Mouse (Mus musculus): ENCODE results near the gene Hspb1. TPM values are rescaled to one million over a fixed set of nuclear protein-coding genes. Genes with fewer than 3 reads are reported as not detected.

The Hspb1 gene
- polyA plus RNA-seq, 1 experiment from 2014 or later, result 23.9 TPM

DNA sequence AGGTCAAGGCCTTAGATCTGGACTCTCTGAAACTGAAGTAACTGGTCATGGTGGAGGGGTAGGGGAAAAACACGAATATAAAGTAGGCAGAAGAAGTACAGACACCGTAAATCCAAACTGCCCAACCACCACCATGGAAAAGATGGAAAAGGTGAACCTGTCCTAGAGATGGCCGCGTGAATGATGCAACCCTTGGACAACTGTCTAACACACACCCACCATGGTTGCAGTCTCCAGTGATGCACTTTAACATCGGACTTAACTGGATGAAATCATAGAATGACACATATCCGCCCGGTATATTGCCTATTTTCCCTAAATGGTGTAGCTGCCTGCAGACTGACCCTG lies 47.4 kb downstream of the Hspb1 start:
- Histone ChIP-seq H3K9ac (peak overlapping the region; percentile 33; the same call in 1 of the 2 replicates), H3K4me1 (peaks cover 32% of the 10 kb centered on the region), H3K27ac (peak overlapping the region; percentile 96), H3K27me3 (no peaks in the 10 kb centered on the region), H3K36me3 (peaks cover 19% of the 10 kb centered on the region), H3K4me3 (peak overlapping the region; percentile 88), H3K9me3 (replicated peaks) (no peaks in the 10 kb centered on the region), H3K4me2 (replicated peaks) (peak overlapping the region; percentile 63)
- WGBS, result 54% methylated on average over 7 of the region's 7 CpGs
- ATAC-seq (ENCODE audit: low FRiP score), result peak; percentile 29

DNA sequence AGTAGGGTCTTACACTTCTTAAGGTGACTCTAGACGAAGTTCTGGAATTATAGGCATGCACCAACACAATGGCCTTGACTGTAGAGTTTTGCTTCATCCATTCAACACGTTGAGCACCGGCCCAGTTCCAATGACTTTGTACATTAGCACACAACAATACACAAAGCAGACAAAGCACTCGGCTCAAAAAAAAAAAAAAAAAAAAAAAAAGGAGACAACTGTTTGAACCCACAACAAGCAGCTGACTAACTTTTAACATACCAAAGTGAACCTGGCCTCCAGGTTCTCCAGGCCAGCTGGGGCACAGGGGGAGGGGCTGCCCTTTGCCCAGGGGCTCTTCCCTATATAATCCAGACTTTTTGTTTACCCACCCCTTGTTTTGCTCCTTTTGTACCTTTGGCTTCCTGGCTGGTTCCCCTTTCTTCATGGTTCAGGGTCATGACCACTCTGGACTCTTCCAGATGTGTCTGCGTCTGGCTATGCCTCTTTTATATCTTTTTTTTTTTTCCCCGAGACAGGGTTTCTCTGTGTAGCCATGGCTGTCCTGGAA lies 48.0 kb downstream of the Hspb1 start:
- Histone ChIP-seq H3K4me3 (no peak overlapping the region), H3K4me1 (peaks cover 28% of the 10 kb centered on the region), H3K27me3 (no peaks in the 10 kb centered on the region), H3K27ac (no peak overlapping the region), H3K4me2 (replicated peaks) (no peak overlapping the region), H3K9ac (no peak overlapping the region), H3K9me3 (replicated peaks) (no peaks in the 10 kb centered on the region), H3K36me3 (peaks cover 14% of the 10 kb centered on the region)
- ATAC-seq (ENCODE audit: low FRiP score), result no peak
- WGBS, result 79% methylated on average over 6 of the region's 6 CpGs

Other genes starting within 250 kb of the Hspb1 start
- gene Por, start 217.9 kb upstream of the Hspb1 start, polyA plus RNA-seq (2016; fragmentation: Nextera tagmentation; extraction: Ambion mirVana), result 118 and 119 TPM in 2 replicates
- gene Tmem120a, start 143.5 kb upstream of the Hspb1 start, polyA plus RNA-seq (2016; fragmentation: Nextera tagmentation; extraction: Ambion mirVana), result 61.0 and 65.0 TPM in 2 replicates
- gene Styxl1, start 109.5 kb upstream of the Hspb1 start, polyA plus RNA-seq (2016; fragmentation: Nextera tagmentation; extraction: Ambion mirVana), result 0.68 TPM in 1 of 2 replicates, not detected in the other
- 530 and 539 TPM in 2 replicates for gene Mdh2, start 109.4 kb upstream of the Hspb1 start, polyA plus RNA-seq (2016; fragmentation: Nextera tagmentation; extraction: Ambion mirVana)
- gene Srrm3, start 81.0 kb upstream of the Hspb1 start, polyA plus RNA-seq (2016; fragmentation: Nextera tagmentation; extraction: Ambion mirVana), result 63.6 and 63.8 TPM in 2 replicates
- 469 and 505 TPM in 2 replicates for gene Ywhag, start 46.7 kb downstream of the Hspb1 start, polyA plus RNA-seq (2016; fragmentation: Nextera tagmentation; extraction: Ambion mirVana)
- gene Ssc4d, start 86.6 kb downstream of the Hspb1 start, polyA plus RNA-seq (2016; fragmentation: Nextera tagmentation; extraction: Ambion mirVana), result 1.7 and 3.7 TPM in 2 replicates
- 0.32 TPM in 1 of 2 replicates, not detected in the other for gene Zp3, start 92.2 kb downstream of the Hspb1 start, polyA plus RNA-seq (2016; fragmentation: Nextera tagmentation; extraction: Ambion mirVana)
- gene Dtx2, start 106.9 kb downstream of the Hspb1 start, polyA plus RNA-seq (2016; fragmentation: Nextera tagmentation; extraction: Ambion mirVana), result 31.4 and 34.5 TPM in 2 replicates
- gene Upk3b, start 150.6 kb downstream of the Hspb1 start, polyA plus RNA-seq (2016; fragmentation: Nextera tagmentation; extraction: Ambion mirVana), result 0.05 TPM in 1 of 2 replicates, not detected in the other
- 1.5 and 2.0 TPM in 2 replicates for gene Upk3bl, start 166.6 kb downstream of the Hspb1 start, polyA plus RNA-seq (2016; fragmentation: Nextera tagmentation; extraction: Ambion mirVana)
- gene Rasa4, start 196.0 kb downstream of the Hspb1 start, polyA plus RNA-seq (2016; fragmentation: Nextera tagmentation; extraction: Ambion mirVana), result 12.5 and 13.1 TPM in 2 replicates
- gene Polr2j, start 228.7 kb downstream of the Hspb1 start, polyA plus RNA-seq (2016; fragmentation: Nextera tagmentation; extraction: Ambion mirVana), result 187 and 217 TPM in 2 replicates
- gene Lrwd1, start 248.2 kb downstream of the Hspb1 start, polyA plus RNA-seq (2016; fragmentation: Nextera tagmentation; extraction: Ambion mirVana), result 34.5 and 36.6 TPM in 2 replicates
- 23.0 and 23.3 TPM in 2 replicates for gene Alkbh4, start 248.2 kb downstream of the Hspb1 start, polyA plus RNA-seq (2016; fragmentation: Nextera tagmentation; extraction: Ambion mirVana)

All from hindbrain, embryonic 12.5 days (tissue).